Mouse (Mus musculus) midbrain, embryonic 12.5 days (tissue): Measurements from ENCODE around the gene Gnas. TPM values are rescaled to one million over a fixed set of nuclear protein-coding genes. Genes with fewer than 3 reads are reported as not detected.

ENCODE experiments used
- microRNA counts: library from miRNA; unstranded; fragments of <30 nt; microRNA quantifications from one replicate; lab custom pipeline; 2017
- microRNA-seq: library from miRNA; unstranded; fragments of <30 nt; microRNA quantifications from one replicate; pipeline ENCODE4, GENCODE M21; 2017
- polyA plus RNA-seq: library from polyadenylated mRNA; unstranded; fragments of >200 nt; fragmentation: Nextera tagmentation; extraction: Ambion mirVana; gene quantifications from 2 replicates; pipeline ENCODE4 v1.2.1, GENCODE M21; 2016

Gnas gene
- polyA plus RNA-seq, 1 experiment from 2014 or later: 1,415 TPM

MicroRNAs encoded within 50 kb of the gene (microRNA counts, 519-probe panel; counts per million panel counts)
- microRNA mmu-miR-296-3p (lab: Ali Mortazavi, UCI) (not detected), microRNA mmu-miR-296-5p (lab: Ali Mortazavi, UCI) (5,169 counts per million, percentile 47 among the panel's probes with 10 or more counts), microRNA mmu-miR-298 (lab: Ali Mortazavi, UCI) (not detected)

Small RNA genes within 50 kb of the gene (microRNA-seq; reads per million reads assigned to microRNA genes)
- gene Gm27591 (not detected), gene Mir296 (7,344 reads per million, percentile 93 among the genes with 10 or more reads in this experiment), gene Mir298 (5,336 reads per million, percentile 91 among the genes with 10 or more reads in this experiment)

Other genes starting within 250 kb of the Gnas start
- gene Stx16, start 208.0 kb upstream of the Gnas start, polyA plus RNA-seq: 12.3 and 13.8 TPM in 2 replicates
- gene Npepl1, start 174.0 kb upstream of the Gnas start, polyA plus RNA-seq: 33.5 and 34.5 TPM in 2 replicates
- 7.4 and 8.8 TPM in 2 replicates for gene Gm20721, start 62.4 kb downstream of the Gnas start, polyA plus RNA-seq
- 151 and 158 TPM in 2 replicates for gene Nelfcd, start 131.5 kb downstream of the Gnas start, polyA plus RNA-seq
- 76.6 and 89.2 TPM in 2 replicates for gene Ctsz, start 154.7 kb downstream of the Gnas start, polyA plus RNA-seq
- 2.7 and 3.0 TPM in 2 replicates for gene Tubb1, start 166.4 kb downstream of the Gnas start, polyA plus RNA-seq
- 754 and 756 TPM in 2 replicates for gene Atp5e, start 179.8 kb downstream of the Gnas start, polyA plus RNA-seq
- gene Prelid3b, start 188.8 kb downstream of the Gnas start, polyA plus RNA-seq: 102 TPM in 2 replicates